Mouse (Mus musculus) adrenal gland, postnatal 14 days (tissue): ENCODE measurements around the gene Ksr2. TPM values are rescaled to one million over a fixed set of nuclear protein-coding genes. Genes with fewer than 3 reads are reported as not detected.
"Not testable (repeated sequence)": the region's sequence is repeated elsewhere in the genome, so short reads cannot be mapped to it uniquely, and the experiment has no call there.

ENCODE experiments used
- DNase-seq: peaks from one replicate; pipeline ENCODE4 v3.0.0; 2021; ENCODE audit warnings: mixed read lengths
- long read RNA-seq, 2 experiments: library from polyadenylated mRNA; stranded (forward); transcript quantifications; one replicate each; pipeline ENCODE4 v2.0.0; 2021
- total RNA-seq: library from RNA; stranded (reverse); gene quantifications from 2 replicates; pipeline ENCODE4 v1.2.3, GENCODE M21; 2021

The Ksr2 gene
- total RNA-seq, result 4.7 and 5.2 TPM in 2 replicates
- long read RNA-seq, experiment 1, result 0 reads
- long read RNA-seq, experiment 2, partial matches to known transcripts, result 0 of 2 reads
- long read RNA-seq, experiment 2, other reads (novel, unspliced or antisense), result 2 of 2 reads

DNA sequence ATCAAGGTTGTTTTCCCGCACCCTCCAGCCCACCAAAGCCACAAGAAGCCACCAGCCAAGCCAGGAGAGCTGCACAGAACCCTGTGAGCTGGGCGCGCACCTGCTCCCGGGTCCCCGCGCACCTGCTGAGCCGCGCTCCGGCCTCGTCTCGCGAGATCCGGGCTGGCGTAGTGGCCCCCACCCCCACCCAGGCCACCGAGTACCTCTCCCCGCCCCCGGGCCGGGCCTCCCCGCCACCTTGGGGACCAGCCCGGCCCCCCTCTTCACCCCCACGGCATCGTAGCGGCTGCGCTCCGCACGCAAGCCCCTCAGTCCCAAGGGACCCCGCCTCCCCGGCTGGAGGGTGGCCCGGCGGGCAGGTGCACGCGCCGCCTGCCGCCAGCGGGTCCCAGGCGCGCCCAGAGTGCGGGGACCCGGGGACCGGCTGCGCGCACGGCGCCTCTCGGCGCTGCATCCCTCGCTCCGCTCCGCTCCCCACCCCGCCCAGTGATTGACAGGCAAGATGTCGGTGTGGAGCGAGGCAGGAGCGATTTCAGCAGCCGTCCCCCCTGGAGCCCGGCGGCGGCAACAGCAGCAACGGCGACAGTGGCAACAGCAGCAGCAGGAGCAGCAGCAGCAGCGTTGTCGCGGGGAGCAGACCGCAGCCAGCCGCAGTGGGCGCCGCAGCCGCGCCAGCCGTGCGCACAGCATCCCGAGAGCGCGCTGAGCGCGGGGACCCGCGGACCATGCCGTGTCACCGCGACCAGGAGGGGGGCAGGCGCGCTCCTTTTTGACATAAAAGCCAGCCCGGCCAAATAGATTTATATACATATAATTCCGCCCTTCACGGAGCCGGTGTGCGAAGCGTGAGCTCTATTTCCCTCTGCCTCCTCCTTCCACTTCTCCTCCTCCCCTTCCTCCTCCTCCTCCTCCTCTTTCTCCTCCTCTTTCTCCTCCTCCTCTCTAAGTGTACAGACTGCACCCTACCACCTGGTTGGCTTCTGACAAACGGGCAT is at the start of gene Ksr2:
Gene Ksr2, plus strand, starts transcription at position 494 of the 995 bp plus-strand sequence.
- peak; percentile 75 for DNase-seq

- no peak for DNase-seq
Measured at GRCm38 (mm10) chr5:117364821-117365220, 49.0 kb upstream of the Ksr2 start.

GRCm38 (mm10) chr5:117365904-117366561 is 47.8 kb upstream of the Ksr2 start:
- DNase-seq, result no peak

DNA sequence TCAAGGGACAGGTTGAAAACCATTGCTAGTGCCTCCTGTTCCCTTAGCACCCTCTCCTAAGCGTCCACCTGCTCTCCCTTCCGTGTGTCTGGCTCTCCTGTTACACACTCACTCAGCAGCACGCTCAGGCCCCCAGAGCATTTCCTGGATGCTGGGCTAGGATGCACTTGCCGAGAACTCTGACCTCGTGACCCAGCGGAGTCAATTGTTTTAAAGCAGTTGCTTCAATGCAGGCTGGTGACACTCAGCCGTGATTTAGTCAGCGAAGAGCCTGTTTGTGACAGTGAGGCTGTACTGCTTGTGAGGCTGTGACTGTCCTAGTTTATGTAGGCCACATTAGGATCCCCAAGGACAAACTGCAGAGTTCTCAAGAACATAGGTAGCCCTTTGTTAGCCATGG is 46.6 kb upstream of the Ksr2 start:
- no peak for DNase-seq

GRCm38 (mm10) chr5:117370592-117370991 is 43.2 kb upstream of the Ksr2 start:
- peak; percentile 66 for DNase-seq

GRCm38 (mm10) chr5:117373418-117373817 is 40.4 kb upstream of the Ksr2 start:
- DNase-seq, result no peak

GRCm38 (mm10) chr5:117374372-117375049 is 39.3 kb upstream of the Ksr2 start:
- DNase-seq, result no peak

GRCm38 (mm10) chr5:117376331-117376761 is 37.5 kb upstream of the Ksr2 start:
- DNase-seq, result no peak

- not testable (repeated sequence) for DNase-seq
Measured at GRCm38 (mm10) chr5:117377731-117378130, 36.1 kb upstream of the Ksr2 start.

DNA sequence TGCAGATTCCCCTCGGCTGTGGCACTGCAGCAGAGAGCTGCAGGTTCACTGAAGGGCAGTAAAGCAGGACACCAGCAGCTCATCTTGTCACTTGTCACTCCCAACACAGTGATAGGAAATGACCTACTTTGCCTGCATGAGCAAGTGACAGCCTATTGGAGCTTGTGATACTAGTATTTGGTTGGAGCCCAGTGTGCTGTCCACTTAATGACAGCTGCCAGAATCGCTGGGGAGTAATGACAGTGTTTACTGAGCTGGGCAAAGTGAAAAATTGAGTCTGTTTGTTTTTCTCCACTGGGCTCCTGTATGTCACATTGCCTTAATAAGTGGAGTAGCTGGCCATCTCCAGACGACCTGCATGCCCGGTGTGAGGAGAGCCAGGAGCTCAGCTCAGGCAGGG is 33.6 kb upstream of the Ksr2 start:
- DNase-seq, result no peak

- no peak for DNase-seq
Measured at GRCm38 (mm10) chr5:117381785-117382184, 32.0 kb upstream of the Ksr2 start.

GRCm38 (mm10) chr5:117383198-117383597 is 30.6 kb upstream of the Ksr2 start:
- no peak for DNase-seq

- DNase-seq, result peak; percentile 79
Measured at GRCm38 (mm10) chr5:117388296-117388751, 25.5 kb upstream of the Ksr2 start.

DNA sequence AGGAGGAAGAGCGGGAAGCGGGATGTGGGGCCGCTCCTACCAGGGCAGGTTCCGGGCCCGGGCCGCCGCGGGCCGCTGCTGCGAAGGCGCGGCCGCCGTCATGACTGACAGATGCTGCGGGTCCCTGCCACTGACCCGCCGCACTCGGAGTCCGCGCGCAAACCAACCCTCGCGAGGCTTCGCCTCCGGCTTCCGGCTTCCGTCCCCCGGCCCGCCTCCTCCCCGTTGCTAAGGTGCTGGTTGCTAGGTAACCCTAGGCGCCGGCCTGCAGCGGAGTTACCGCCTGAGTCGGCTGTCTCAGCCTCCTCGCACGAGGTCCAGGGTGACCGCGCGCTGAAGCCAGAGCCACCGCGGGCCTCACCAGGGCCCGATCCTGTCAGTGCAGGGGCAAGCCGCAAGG is 24.9 kb upstream of the Ksr2 start, which contains the start of gene Rfc5:
Gene Rfc5, minus strand, starts transcription at position 171 of the 400 bp plus-strand sequence.
- peak; percentile 99 for DNase-seq

DNA sequence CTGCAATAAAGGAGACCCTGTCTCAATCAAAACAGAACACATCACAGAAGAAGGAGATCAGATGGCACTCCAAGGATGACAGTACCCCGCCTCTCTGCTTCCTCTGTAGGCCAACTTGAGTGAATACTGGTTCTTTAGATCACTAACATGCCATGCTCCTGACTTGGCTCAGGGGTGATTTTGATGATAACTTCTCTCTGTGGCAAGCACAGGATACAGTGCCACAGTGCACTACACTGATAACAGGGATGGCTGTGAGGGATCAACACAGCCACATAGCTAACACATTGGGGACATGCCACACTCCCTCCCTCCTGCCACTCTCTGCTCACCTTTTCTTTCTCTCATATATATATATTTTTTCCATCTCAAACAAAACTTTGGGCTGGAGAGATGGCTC is 22.9 kb upstream of the Ksr2 start:
- no peak for DNase-seq

DNA sequence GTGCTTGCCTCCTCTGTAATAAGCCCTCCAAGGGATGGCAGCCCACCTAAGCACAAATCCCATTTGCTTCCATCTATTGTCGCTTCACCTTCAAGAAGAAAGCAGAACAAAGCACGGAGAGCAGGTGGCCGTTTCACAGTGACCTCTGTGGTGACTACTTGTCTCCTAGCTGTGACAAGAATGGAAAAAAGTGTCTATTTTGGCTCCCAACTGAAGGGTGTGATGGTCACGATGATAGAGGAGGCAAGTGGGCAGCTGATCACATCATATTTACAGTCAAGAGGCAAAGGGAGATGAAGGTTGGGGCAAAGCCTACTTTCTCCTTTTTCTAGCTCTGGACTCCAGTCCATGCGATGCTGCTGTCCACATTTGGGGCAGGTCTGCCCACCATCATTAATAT is 18.0 kb upstream of the Ksr2 start:
- DNase-seq, result no peak

- DNase-seq, result no peak
Measured at GRCm38 (mm10) chr5:117396596-117397014, 17.2 kb upstream of the Ksr2 start.

GRCm38 (mm10) chr5:117397371-117397770 is 16.4 kb upstream of the Ksr2 start:
- DNase-seq, result no peak

DNA sequence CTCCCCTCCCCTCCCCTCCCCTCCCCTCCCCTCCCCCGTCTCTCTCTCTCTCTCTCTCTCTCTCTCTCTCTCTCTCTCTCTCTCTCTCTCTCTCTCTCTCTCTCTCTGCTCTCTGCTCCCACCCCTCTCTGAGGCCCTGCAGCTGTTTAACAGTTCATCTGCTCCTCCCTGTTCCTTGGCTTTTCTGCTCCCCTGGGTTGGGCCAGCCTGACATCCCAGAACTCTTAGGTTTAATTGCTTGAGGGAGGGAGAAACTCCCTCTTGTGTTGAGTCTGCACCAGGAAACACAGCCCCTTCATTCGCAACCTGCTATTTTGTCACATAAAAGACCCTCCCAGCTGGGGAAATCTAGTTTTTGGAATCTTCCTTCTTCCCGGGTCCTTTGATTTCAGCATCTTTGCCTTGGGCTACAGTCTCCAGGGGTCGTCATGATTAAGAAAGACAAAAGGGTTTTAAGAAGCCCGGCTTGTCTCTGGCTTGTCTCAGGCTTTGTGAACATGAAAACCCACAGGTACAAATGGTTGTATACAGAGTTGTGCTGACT is 15.7 kb upstream of the Ksr2 start:
- no peak for DNase-seq

DNA sequence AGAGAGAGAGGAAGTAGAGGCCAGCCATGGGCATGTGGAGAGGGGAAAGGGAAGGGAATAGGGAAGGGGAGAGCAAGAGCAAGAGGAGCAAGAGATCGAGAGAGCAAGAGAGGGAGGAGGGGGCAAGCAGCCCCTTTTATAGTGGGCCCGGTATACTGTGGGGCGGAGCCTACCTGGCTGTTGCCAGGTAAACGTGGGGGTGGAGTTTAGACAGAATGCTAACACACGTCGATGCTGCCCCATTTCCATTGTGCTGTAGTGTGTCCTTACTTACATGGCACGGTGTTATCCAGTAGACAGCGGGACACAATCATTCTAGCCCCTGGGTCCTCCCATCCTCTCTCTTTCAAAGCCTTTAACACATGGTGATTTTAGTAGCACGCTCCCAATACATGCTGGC is 14.5 kb upstream of the Ksr2 start:
- DNase-seq, result no peak

GRCm38 (mm10) chr5:117403609-117404008 is 10.2 kb upstream of the Ksr2 start:
- DNase-seq, result no peak

GRCm38 (mm10) chr5:117404671-117405070 is 9.1 kb upstream of the Ksr2 start:
- DNase-seq, result not testable (repeated sequence)
